Mouse (Mus musculus) megakaryocyte-erythroid progenitor cell, adult 5 weeks (primary cell): ENCODE data around the gene Prl5a1. TPM values are rescaled to one million over a fixed set of nuclear protein-coding genes. Genes with fewer than 3 reads are reported as not detected.

Experiments
- polyA plus RNA-seq: library from polyadenylated mRNA; stranded (reverse); fragments of >175 nt; gene quantifications from 2 replicates; pipeline ENCODE4 v1.2.3, GENCODE M21; 2012

The Prl5a1 gene
- not detected in 2 replicates for polyA plus RNA-seq

GRCm38 (mm10) chr13:28142184-28142583 is at the start of gene Prl5a1:
Gene Prl5a1 (plus strand): TSS chr13:28142484.

Other genes starting within 250 kb of the Prl5a1 start
- not detected in 2 replicates for gene Prl4a1, start 126.3 kb upstream of the Prl5a1 start, polyA plus RNA-seq
- gene Gm11361, start 115.0 kb downstream of the Prl5a1 start, polyA plus RNA-seq: 3.9 and 5.8 TPM in 2 replicates